Mouse (Mus musculus): ENCODE results near the gene Actrt3. TPM values are rescaled to one million over a fixed set of nuclear protein-coding genes. Genes with fewer than 3 reads are reported as not detected.
"Not testable (repeated sequence)": the region's sequence is repeated elsewhere in the genome, so short reads cannot be mapped to it uniquely, and the experiment has no call there.

Actrt3 gene
- polyA plus RNA-seq, 1 experiment: 0.62 TPM

DNA sequence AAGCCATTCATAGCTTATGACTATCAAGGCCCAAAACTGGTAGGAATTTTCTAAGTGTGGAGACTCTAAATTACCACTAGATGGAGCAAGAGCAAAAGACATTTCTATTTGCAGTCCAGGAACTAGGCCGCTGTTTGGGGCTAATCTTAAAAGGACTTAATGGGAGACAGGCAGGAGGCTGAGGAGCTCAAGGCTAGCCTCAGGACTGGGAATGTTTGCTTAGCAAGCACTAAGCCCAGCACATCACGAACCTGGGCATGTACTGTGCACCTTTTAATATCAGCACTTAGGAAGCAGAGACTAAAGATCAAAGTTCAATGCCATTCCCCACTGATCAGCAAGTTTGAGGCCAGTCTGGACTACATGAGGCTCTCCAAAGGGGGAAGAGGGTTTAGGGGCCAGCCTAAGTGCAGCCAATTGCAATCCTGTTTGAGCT, 7.3 kb downstream of the Actrt3 start:
- DNase-seq (ENCODE audit: extremely low spot score in 1 of 2, low spot score in 1 of 2): peak in 1 of 2 experiments; percentile 52

DNA sequence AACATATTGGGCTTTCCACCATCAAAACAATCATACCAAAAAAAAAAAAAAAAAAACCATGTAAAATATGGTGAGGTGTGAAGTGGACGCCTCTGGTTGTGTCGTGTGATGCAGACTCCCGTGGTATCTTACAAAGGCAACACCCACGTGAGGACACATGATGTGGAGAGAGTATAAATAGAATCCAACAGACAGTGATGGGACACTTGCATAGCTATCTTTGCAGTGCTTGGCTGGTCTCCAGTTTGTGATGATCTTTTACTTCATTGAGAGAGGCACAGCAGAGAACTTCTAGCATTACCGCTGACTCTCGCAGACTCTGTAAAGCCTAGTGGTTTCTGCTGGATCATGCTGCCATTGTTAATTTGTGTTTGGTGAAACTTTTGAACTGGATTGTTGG, 10.9 kb downstream of the Actrt3 start:
- DNase-seq (ENCODE audit: extremely low spot score in 1 of 2, low spot score in 1 of 2): no peak

DNA sequence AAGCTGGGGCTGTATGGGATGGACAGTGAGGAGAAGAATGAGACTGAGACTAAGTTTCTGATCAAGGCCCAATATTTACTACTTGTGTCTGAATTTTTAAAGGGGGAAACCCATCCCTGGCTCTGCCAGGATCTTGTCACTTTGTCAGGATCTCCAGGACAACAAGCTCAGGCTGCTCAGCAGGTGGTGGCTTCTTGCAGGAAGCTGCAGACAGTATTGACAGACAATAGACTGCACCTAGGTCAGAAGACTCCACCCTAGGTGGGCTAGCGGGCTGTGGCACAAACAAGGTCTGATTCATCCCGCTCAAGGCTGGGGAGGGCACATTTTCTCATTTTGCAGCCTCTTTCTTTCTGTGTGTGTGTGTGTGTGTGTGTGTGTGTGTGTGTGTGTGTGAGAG, 26.2 kb downstream of the Actrt3 start:
- no peak for DNase-seq (ENCODE audit: extremely low spot score in 1 of 2, low spot score in 1 of 2)

DNA sequence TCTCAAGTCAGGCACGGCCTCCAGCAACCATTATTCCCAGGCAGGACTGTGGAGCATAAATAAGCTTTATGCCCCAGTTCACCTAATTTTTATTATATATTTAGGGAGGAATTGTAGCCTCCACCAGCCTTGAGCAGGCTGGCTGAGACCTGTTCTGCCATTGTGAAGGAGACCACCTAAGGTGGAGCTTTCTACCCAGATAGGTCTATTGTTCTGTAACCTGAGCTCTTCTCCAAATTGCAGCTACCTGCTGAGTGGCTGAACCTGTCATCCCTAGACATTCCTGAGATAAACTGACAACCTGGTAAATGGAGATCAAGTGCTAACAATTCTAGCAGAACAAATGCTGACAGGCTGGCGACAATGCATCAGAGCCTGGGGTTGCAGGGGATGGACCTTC, 33.4 kb downstream of the Actrt3 start:
- not testable (repeated sequence) for DNase-seq (ENCODE audit: extremely low spot score in 1 of 2, low spot score in 1 of 2)

DNA sequence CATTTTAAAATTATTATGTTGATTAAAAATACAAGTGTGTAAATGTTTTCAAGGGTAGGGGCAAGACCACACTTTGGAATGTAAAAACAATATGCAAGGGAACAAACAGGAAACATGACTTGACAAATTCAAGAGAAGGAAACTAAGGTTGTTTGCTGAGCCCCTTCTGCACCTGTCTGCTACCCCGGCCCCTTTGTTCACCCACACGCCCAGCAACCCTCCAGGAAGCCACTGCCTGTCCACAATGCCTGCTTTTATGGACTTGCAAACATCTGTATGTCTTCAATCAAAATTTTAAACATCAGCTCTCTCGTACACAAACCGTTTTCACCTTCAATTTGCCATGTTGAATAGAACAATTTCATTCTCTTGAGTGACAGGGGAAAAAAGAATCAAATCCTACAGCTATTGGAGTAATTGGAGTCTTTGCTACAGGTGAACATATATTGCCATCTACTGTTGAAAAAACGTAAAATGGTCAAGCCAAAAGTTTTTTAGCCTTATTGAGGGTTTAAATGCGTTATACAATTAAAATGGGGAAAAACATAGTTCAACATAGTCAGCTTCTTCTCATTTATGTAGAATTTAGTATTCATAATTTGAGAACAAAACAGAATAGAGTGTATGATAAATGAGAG, 38.9 kb downstream of the Actrt3 start:
- DNase-seq (ENCODE audit: extremely low spot score in 1 of 2, low spot score in 1 of 2): peak in 1 of 2 experiments; percentile 28

GRCm38 (mm10) chr3:30553741-30554140, 46.0 kb downstream of the Actrt3 start:
- no peak for DNase-seq (ENCODE audit: extremely low spot score in 1 of 2, low spot score in 1 of 2)

DNA sequence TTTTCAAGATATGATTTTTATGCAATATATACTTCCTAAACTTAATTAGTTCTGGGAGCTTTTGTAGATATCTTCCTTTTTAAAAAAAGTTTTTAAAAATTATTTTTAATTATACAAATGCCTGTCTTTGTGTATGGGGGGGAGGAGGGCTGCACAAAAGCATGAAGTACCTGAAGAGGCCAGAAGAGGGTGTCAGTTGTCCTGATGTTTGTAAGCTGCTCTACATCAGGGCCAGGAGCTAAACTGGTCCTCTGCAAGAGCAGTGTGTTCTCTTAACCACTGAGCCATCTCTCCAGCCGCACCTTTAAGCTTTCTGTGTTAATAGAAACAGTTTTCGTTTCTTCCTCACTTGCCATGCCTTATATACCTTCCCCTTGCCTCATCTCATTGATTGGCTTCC, 49.5 kb downstream of the Actrt3 start:
- no peak for DNase-seq (ENCODE audit: extremely low spot score in 1 of 2, low spot score in 1 of 2)

- DNase-seq (ENCODE audit: extremely low spot score in 1 of 2, low spot score in 1 of 2): peak in 1 of 2 experiments; percentile 25
Observed at GRCm38 (mm10) chr3:30548928-30549327, 50.8 kb downstream of the Actrt3 start.

GRCm38 (mm10) chr3:30547908-30548307, 51.8 kb downstream of the Actrt3 start, which contains the start of gene Mecom:
Mecom (minus strand) TSS chr3:30548008.
- no peak for DNase-seq (ENCODE audit: extremely low spot score in 1 of 2, low spot score in 1 of 2)

Other genes starting within 250 kb of the Actrt3 start
- gene Mecom, start 51.9 kb downstream of the Actrt3 start, polyA plus RNA-seq (2012; rRNA removed): 2.6 and 3.8 TPM in 2 replicates
- gene Mynn, start 2.1 kb upstream of the Actrt3 start, polyA plus RNA-seq (2012; rRNA removed): 11.6 and 14.7 TPM in 2 replicates
- not detected in 2 replicates for gene Lrriq4, start 44.6 kb upstream of the Actrt3 start, polyA plus RNA-seq (2012; rRNA removed)
- 0.08 and 0.11 TPM in 2 replicates for gene Lrrc34, start 47.9 kb upstream of the Actrt3 start, polyA plus RNA-seq (2012; rRNA removed)
- gene Lrrc31, start 99.9 kb upstream of the Actrt3 start, polyA plus RNA-seq (2012; rRNA removed): not detected in 2 replicates
- gene Samd7, start 146.4 kb upstream of the Actrt3 start, polyA plus RNA-seq (2012; rRNA removed): 0.04 TPM in 1 of 2 replicates, not detected in the other
- gene Sec62, start 192.9 kb upstream of the Actrt3 start, polyA plus RNA-seq (2012; rRNA removed): 102 and 113 TPM in 2 replicates